Mouse (Mus musculus): ENCODE measurements around the gene Tbata.
A peak's percentile ranks its signal among the peaks of the same experiment; 100 is the strongest.

Tbata gene

GRCm38 (mm10) chr10:61203930-61204329, 32.2 kb downstream of the Tbata start:
- Histone ChIP-seq H3K36me3 (ENCODE audit: insufficient read depth, low read length) (peaks cover 73% of the 10 kb centered on the region), H3K4me3 (replicated peaks; ENCODE audit: low read length) (no peak overlapping the region), H3K9me3 (ENCODE audit: low read length) (no peaks in the 10 kb centered on the region), H3K4me1 (replicated peaks; ENCODE audit: low read depth, low read length) (peaks cover 59% of the 10 kb centered on the region), H3K27me3 (ENCODE audit: insufficient read depth, low read length) (no peaks in the 10 kb centered on the region)
- TF ChIP-seq NANOG (IDR thresholded peaks at IDR 0.05; ENCODE audit: borderline replicate concordance, low read length) (no peak), CTCF (conservative IDR thresholded peaks at IDR 0.05; ENCODE audit: low read length) (no peak), POU5F1 (IDR thresholded peaks at IDR 0.05; ENCODE audit: borderline replicate concordance, low read length) (no peak)

DNA sequence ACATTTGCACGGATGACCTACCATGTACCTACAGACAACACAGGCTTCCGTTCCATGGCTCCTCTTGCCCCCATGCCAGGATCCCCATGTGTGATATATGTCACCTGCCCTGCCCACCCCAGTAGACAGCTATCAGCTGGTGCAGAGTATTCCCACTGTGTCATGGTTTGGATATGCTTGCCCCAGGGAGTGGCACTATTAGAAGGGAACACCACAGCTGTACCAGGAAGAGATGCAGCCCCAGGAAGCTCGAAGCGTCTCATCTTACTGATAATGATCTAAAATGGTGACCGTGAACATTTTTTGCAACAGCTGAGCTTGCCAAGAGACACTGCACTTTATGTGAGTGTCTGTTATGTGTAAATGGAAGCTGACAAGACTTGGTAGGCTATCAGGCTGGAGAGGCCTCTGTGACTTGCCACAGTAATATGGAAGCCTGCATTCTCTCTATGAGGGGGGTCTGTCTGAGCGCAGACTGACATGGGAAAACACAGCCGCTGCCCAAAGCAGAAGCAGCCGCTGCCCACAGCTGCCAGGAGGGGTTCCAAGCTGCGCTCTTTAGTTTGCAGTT, 36.4 kb downstream of the Tbata start:
- H3K27me3 ChIP-seq (ENCODE audit: insufficient read depth, low read length): no peaks in the 10 kb centered on the region
- H3K4me3 ChIP-seq (replicated peaks; ENCODE audit: low read length): no peak overlapping the region
- no peaks in the 10 kb centered on the region for H3K9me3 ChIP-seq (ENCODE audit: low read length)

GRCm38 (mm10) chr10:61211105-61211504, 39.4 kb downstream of the Tbata start:
- H3K9me3 ChIP-seq (ENCODE audit: low read length): no peaks in the 10 kb centered on the region

More for the DNA sequence above, 36.4 kb downstream of the Tbata start:
- Histone ChIP-seq H3K36me3 (ENCODE audit: insufficient read depth, low read length) (peaks cover 69% of the 10 kb centered on the region), H3K4me1 (replicated peaks; ENCODE audit: low read depth, low read length) (peaks cover 42% of the 10 kb centered on the region)
- no peak for TF ChIP-seq CTCF (conservative IDR thresholded peaks at IDR 0.05; ENCODE audit: low read length)
- TF ChIP-seq NANOG (IDR thresholded peaks at IDR 0.05; ENCODE audit: borderline replicate concordance, low read length): no peak
- TF ChIP-seq POU5F1 (IDR thresholded peaks at IDR 0.05; ENCODE audit: borderline replicate concordance, low read length): no peak

DNA sequence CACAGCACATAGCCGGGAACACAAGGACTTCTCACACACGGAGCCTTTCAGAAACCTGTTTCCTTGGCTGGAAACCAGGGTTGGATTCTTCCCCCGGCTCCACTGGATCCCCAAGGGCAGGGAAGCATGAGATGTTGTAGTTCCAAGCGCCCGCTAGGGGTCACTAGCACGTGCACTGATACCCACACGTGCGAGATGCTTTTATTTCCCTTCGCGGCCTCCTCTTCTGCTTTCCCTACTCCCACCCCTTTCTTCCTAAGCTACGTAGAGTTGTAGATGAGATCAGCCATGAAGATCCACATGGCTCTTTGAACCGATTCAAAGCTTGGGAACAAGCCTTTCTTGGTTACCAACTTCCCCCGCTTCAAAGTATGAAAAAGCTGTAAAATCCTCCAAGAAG, 40.0 kb downstream of the Tbata start:
- H3K4me1 ChIP-seq (replicated peaks; ENCODE audit: low read depth, low read length): peaks cover 31% of the 10 kb centered on the region
- no peaks in the 10 kb centered on the region for H3K9me3 ChIP-seq (ENCODE audit: low read length)
- TF ChIP-seq POU5F1 (IDR thresholded peaks at IDR 0.05; ENCODE audit: borderline replicate concordance, low read length): no peak
- TF ChIP-seq CTCF (conservative IDR thresholded peaks at IDR 0.05; ENCODE audit: low read length): peak; percentile 85
- TF ChIP-seq NANOG (IDR thresholded peaks at IDR 0.05; ENCODE audit: borderline replicate concordance, low read length): no peak
- peaks cover 52% of the 10 kb centered on the region for H3K36me3 ChIP-seq (ENCODE audit: insufficient read depth, low read length)
- H3K27me3 ChIP-seq (ENCODE audit: insufficient read depth, low read length): no peaks in the 10 kb centered on the region
- peak overlapping the region; percentile 57 for H3K4me3 ChIP-seq (replicated peaks; ENCODE audit: low read length)

More at GRCm38 (mm10) chr10:61211105-61211504, 39.4 kb downstream of the Tbata start:
- Histone ChIP-seq H3K4me3 (replicated peaks; ENCODE audit: low read length) (peak overlapping the region; percentile 57), H3K4me1 (replicated peaks; ENCODE audit: low read depth, low read length) (peaks cover 26% of the 10 kb centered on the region), H3K36me3 (ENCODE audit: insufficient read depth, low read length) (peaks cover 55% of the 10 kb centered on the region), H3K27me3 (ENCODE audit: insufficient read depth, low read length) (no peaks in the 10 kb centered on the region)
- TF ChIP-seq POU5F1 (IDR thresholded peaks at IDR 0.05; ENCODE audit: borderline replicate concordance, low read length) (no peak), CTCF (conservative IDR thresholded peaks at IDR 0.05; ENCODE audit: low read length) (no peak), NANOG (IDR thresholded peaks at IDR 0.05; ENCODE audit: borderline replicate concordance, low read length) (no peak)

GRCm38 (mm10) chr10:61212817-61213216, 41.1 kb downstream of the Tbata start:
- Histone ChIP-seq H3K9me3 (ENCODE audit: low read length) (no peaks in the 10 kb centered on the region), H3K4me3 (replicated peaks; ENCODE audit: low read length) (peak overlapping the region; percentile 55; the same call in 1 of the 2 replicates), H3K27me3 (ENCODE audit: insufficient read depth, low read length) (no peaks in the 10 kb centered on the region), H3K4me1 (replicated peaks; ENCODE audit: low read depth, low read length) (peaks cover 41% of the 10 kb centered on the region), H3K36me3 (ENCODE audit: insufficient read depth, low read length) (peaks cover 47% of the 10 kb centered on the region)
- no peak for TF ChIP-seq NANOG (IDR thresholded peaks at IDR 0.05; ENCODE audit: borderline replicate concordance, low read length)
- TF ChIP-seq POU5F1 (IDR thresholded peaks at IDR 0.05; ENCODE audit: borderline replicate concordance, low read length): no peak
- no peak for TF ChIP-seq CTCF (conservative IDR thresholded peaks at IDR 0.05; ENCODE audit: low read length)

GRCm38 (mm10) chr10:61215658-61216057, 43.9 kb downstream of the Tbata start:
- Histone ChIP-seq H3K27me3 (ENCODE audit: insufficient read depth, low read length) (no peaks in the 10 kb centered on the region), H3K36me3 (ENCODE audit: insufficient read depth, low read length) (peaks cover 44% of the 10 kb centered on the region), H3K4me3 (replicated peaks; ENCODE audit: low read length) (no peak overlapping the region), H3K9me3 (ENCODE audit: low read length) (no peaks in the 10 kb centered on the region), H3K4me1 (replicated peaks; ENCODE audit: low read depth, low read length) (peaks cover 47% of the 10 kb centered on the region)
- TF ChIP-seq POU5F1 (IDR thresholded peaks at IDR 0.05; ENCODE audit: borderline replicate concordance, low read length) (no peak), NANOG (IDR thresholded peaks at IDR 0.05; ENCODE audit: borderline replicate concordance, low read length) (no peak), CTCF (conservative IDR thresholded peaks at IDR 0.05; ENCODE audit: low read length) (peak; percentile 96)

- no peaks in the 10 kb centered on the region for H3K27me3 ChIP-seq (ENCODE audit: insufficient read depth, low read length)
- H3K4me1 ChIP-seq (replicated peaks; ENCODE audit: low read depth, low read length): peaks cover 47% of the 10 kb centered on the region
- TF ChIP-seq CTCF (conservative IDR thresholded peaks at IDR 0.05; ENCODE audit: low read length): no peak
- no peak for TF ChIP-seq POU5F1 (IDR thresholded peaks at IDR 0.05; ENCODE audit: borderline replicate concordance, low read length)
- H3K36me3 ChIP-seq (ENCODE audit: insufficient read depth, low read length): peaks cover 45% of the 10 kb centered on the region
- no peaks in the 10 kb centered on the region for H3K9me3 ChIP-seq (ENCODE audit: low read length)
- H3K4me3 ChIP-seq (replicated peaks; ENCODE audit: low read length): no peak overlapping the region
Observed at GRCm38 (mm10) chr10:61216163-61216562, 44.4 kb downstream of the Tbata start.

DNA sequence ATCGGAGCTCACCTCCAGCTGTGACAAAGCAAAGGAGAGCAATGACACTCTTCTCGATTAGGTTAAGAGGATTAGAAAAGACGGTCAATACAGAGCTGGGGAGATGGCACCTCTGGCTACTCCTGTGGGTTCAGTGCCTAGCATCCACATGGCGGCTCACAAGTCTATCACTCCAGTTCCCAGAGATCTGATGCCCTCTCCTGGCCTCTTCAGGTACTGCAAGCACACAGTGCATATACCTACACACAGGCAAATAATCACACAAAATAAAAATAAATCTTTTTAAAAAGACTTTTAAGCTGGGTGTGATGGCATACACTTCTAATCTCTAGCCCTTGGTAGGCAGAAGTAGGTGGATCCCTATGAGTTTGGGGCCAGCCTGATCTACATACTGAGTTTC, 47.6 kb downstream of the Tbata start:
- H3K4me1 ChIP-seq (replicated peaks; ENCODE audit: low read depth, low read length): peaks cover 58% of the 10 kb centered on the region
- peaks cover 65% of the 10 kb centered on the region for H3K36me3 ChIP-seq (ENCODE audit: insufficient read depth, low read length)
- no peaks in the 10 kb centered on the region for H3K9me3 ChIP-seq (ENCODE audit: low read length)
- TF ChIP-seq NANOG (IDR thresholded peaks at IDR 0.05; ENCODE audit: borderline replicate concordance, low read length) (no peak), CTCF (conservative IDR thresholded peaks at IDR 0.05; ENCODE audit: low read length) (peak; percentile 95), POU5F1 (IDR thresholded peaks at IDR 0.05; ENCODE audit: borderline replicate concordance, low read length) (no peak)
- H3K27me3 ChIP-seq (ENCODE audit: insufficient read depth, low read length): no peaks in the 10 kb centered on the region
- H3K4me3 ChIP-seq (replicated peaks; ENCODE audit: low read length): no peak overlapping the region

DNA sequence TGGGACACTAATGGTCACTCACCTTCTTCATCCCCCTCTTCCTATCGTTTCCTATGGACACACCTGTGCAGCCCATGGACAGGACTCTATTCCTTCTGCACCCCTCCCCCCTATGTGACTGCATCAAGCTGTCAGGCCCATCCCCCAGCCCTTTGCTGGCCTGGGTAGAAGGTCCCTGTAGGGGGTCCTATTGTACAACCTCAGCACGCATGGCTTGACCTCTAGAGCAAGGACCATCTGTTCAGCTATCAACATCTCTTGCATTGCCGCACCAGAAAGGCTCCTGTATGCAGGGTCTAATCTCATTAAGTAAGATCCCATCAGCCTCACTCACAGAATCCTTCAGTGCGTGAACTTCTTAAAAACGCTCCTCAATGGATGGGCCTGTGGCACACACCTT, 53.9 kb downstream of the Tbata start:
- Histone ChIP-seq H3K36me3 (ENCODE audit: insufficient read depth, low read length) (peaks cover 80% of the 10 kb centered on the region), H3K4me1 (replicated peaks; ENCODE audit: low read depth, low read length) (peaks cover 94% of the 10 kb centered on the region), H3K27me3 (ENCODE audit: insufficient read depth, low read length) (no peaks in the 10 kb centered on the region), H3K9me3 (ENCODE audit: low read length) (no peaks in the 10 kb centered on the region), H3K4me3 (replicated peaks; ENCODE audit: low read length) (peak overlapping the region; percentile 43)
- no peak for TF ChIP-seq POU5F1 (IDR thresholded peaks at IDR 0.05; ENCODE audit: borderline replicate concordance, low read length)
- peak; percentile 56; the same call in 1 of the 2 replicates for TF ChIP-seq NANOG (IDR thresholded peaks at IDR 0.05; ENCODE audit: borderline replicate concordance, low read length)

Data from E14TG2a.4 (cell line).